Mouse (Mus musculus) small intestine, adult 2 months (tissue): ENCODE data around the gene 0610010K14Rik.

Experiments
- CTCF ChIP-seq: fragments of 200-500 bp; IDR thresholded peaks from 2 replicates; pipeline ENCODE4 v1.5.1; 2012; ENCODE audit warnings: low read depth, mild to moderate bottlenecking, control low read depth, inconsistent platforms, low read length, moderate library complexity, mixed read lengths; ENCODE audit not compliant: insufficient replicate concordance, insufficient read length; ENCODE audit errors: extremely low read depth
- POLR2A ChIP-seq: fragments of 200-500 bp; IDR thresholded peaks from 2 replicates; pipeline ENCODE4 v1.6.1; 2012; ENCODE audit warnings: low read depth, mild to moderate bottlenecking, control low read depth, inconsistent platforms, low read length, moderate library complexity

GRCm38 (mm10) chr11:70250150-70250549 is 12.4 kb upstream of the 0610010K14Rik start:
- no peak for TF ChIP-seq CTCF
- no peak for TF ChIP-seq POLR2A
